8 mouse cellular contexts compared by ENCODE assay signal in the genomic region with DNA sequence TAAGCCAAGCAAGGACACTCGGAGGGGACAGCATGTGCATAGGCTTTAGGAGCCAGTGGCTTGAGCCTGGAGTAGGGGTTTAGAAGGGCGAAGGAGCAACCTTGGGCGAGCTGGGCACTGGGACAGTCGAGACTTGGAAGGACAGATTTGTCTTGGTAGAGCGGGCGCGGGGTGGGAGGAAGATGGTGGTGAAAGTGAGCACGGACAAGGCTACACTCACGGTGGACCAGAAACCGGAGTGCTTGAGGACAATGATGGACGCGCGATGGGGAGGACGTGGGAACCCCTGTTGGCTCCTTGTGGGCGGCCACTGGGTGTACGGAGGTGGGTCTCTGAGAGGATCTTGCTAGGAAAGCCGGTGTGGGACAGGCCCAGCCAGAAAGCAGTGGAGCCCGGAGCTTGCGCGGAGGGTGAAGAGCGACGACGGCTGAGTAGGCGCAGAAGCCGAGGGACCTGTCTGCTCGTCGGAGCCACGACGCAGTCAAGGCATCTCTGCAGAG. TPM values are rescaled to one million over a fixed set of nuclear protein-coding genes. Genes with fewer than 3 reads are reported as not detected.
DNase-seq lines count a peak whose midpoint lies in the region; ATAC-seq and TF ChIP-seq lines count a peak whose summit lies in the region.

No protein-coding gene starts in this region.

- H3K9me3 ChIP-seq in embryonic facial prominence, embryonic 15.5 days (replicated peaks): no peaks in the 10 kb centered on the region
- no peaks in the 10 kb centered on the region for H3K9me3 ChIP-seq in intestine, embryonic 14.5 days (ENCODE audit: control insufficient read depth, low read length)

- peak overlapping the region; percentile 55 for H3K4me2 ChIP-seq in embryonic facial prominence, embryonic 15.5 days (replicated peaks)
- H3K4me2 ChIP-seq in intestine, embryonic 14.5 days (ENCODE audit: low read length): peak overlapping the region; percentile 67

- TF ChIP-seq POLR2A in spleen, adult 2 months (IDR thresholded peaks at IDR 0.05; ENCODE audit: low read depth, low read length): no peak

- H3K9ac ChIP-seq in embryonic facial prominence, embryonic 15.5 days: peak overlapping the region; percentile 89
- peak overlapping the region; percentile 90 for H3K9ac ChIP-seq in intestine, embryonic 14.5 days (ENCODE audit: low read length)

- peaks cover 9% of the 10 kb centered on the region; the same call in 1 of the 2 replicates for H3K4me1 ChIP-seq in spleen, adult 2 months (ENCODE audit: control insufficient read depth, insufficient read depth, insufficient read length)
- H3K4me1 ChIP-seq in embryonic facial prominence, embryonic 15.5 days: peaks cover 60% of the 10 kb centered on the region
- H3K4me1 ChIP-seq in intestine, embryonic 14.5 days (replicated peaks; ENCODE audit: control insufficient read depth, insufficient read depth, low read length): peaks cover 41% of the 10 kb centered on the region

- peak overlapping the region; percentile 6 for H3K27ac ChIP-seq in spleen, adult 2 months (ENCODE audit: insufficient read depth, low read length)
- peak overlapping the region; percentile 97 for H3K27ac ChIP-seq in embryonic facial prominence, embryonic 15.5 days (replicated peaks)
- H3K27ac ChIP-seq in intestine, embryonic 14.5 days (ENCODE audit: low read depth): peak overlapping the region; percentile 94

- peak; percentile 3; the same call in 1 of the 2 replicates for ATAC-seq in embryonic facial prominence, embryonic 15.5 days (ENCODE audit: insufficient number of reproducible peaks, low FRiP score, low TSS enrichment, low read depth)
- peak; percentile 3; the same call in 1 of the 2 replicates for ATAC-seq in intestine, embryonic 14.5 days (replicated peaks; ENCODE audit: low FRiP score, low TSS enrichment, low read depth)

- H3K27me3 ChIP-seq in spleen, adult 2 months (ENCODE audit: control insufficient read depth, insufficient read depth, low read length): peaks cover 26% of the 10 kb centered on the region
- peaks cover 17% of the 10 kb centered on the region for H3K27me3 ChIP-seq in embryonic facial prominence, embryonic 15.5 days
- peaks cover 32% of the 10 kb centered on the region for H3K27me3 ChIP-seq in intestine, embryonic 14.5 days (replicated peaks; ENCODE audit: control insufficient read depth, insufficient read depth, low read length)

- H3K4me3 ChIP-seq in spleen, adult 2 months (ENCODE audit: extremely low read depth, insufficient read depth, insufficient read length): peak overlapping the region; percentile 39; the same call in 1 of the 2 replicates
- peak overlapping the region; percentile 70 for H3K4me3 ChIP-seq in embryonic facial prominence, embryonic 15.5 days (replicated peaks)
- peak overlapping the region; percentile 71 for H3K4me3 ChIP-seq in intestine, embryonic 14.5 days (ENCODE audit: low read depth, low read length)

- 15% methylated on average over 29 of the region's 29 CpGs for whole genome bisulfite sequencing in spleen, adult 2 months
- WGBS in embryonic facial prominence, embryonic 15.5 days: 2% methylated on average over 29 of the region's 29 CpGs
- WGBS in intestine, embryonic 14.5 days: 2% methylated on average over 29 of the region's 29 CpGs

- no peak for DNase-seq in spleen, adult 2 months (ENCODE audit: low read depth in 1 of 2, low spot score in 2 of 2)
- no peak for DNase-seq in spleen, adult 12 weeks (ENCODE audit: low spot score)
- peak; percentile 83 for DNase-seq in intestine, embryonic 14.5 days (ENCODE audit: low spot score)
- DNase-seq in neural tube, embryonic 10.5 days (ENCODE audit: extremely low spot score, low spot score): peak; percentile 81
- no peak for DNase-seq in left cerebral cortex, postnatal 10 days (ENCODE audit: extremely low spot score in 1 of 2, low spot score in 2 of 2)
- DNase-seq in frontal cortex, postnatal 25 days (ENCODE audit: low spot score in 2 of 2): no peak
- no peak for DNase-seq in frontal cortex, postnatal 10 days (ENCODE audit: low spot score in 2 of 2)

- no peak for TF ChIP-seq CTCF in spleen, adult 2 months (IDR thresholded peaks at IDR 0.05; ENCODE audit: extremely low read depth, insufficient read depth, insufficient read length, insufficient replicate concordance)

- intact Hi-C loops in left cerebral cortex, postnatal 10 days (cut with DNase I): no loop called here

- no peaks in the 10 kb centered on the region for H3K36me3 ChIP-seq in spleen, adult 2 months (ENCODE audit: control insufficient read depth, insufficient read depth, low read length)
- H3K36me3 ChIP-seq in embryonic facial prominence, embryonic 15.5 days: peaks cover 8% of the 10 kb centered on the region; the same call in 1 of the 2 replicates
- H3K36me3 ChIP-seq in intestine, embryonic 14.5 days (ENCODE audit: control insufficient read depth, insufficient read depth, low read length): peaks cover 5% of the 10 kb centered on the region

RNA-seq across cellular contexts. Expression of gene Scarf2, which starts 0.8 kb away (rescaled TPM):
- polyA plus RNA-seq in spleen, adult 2 months (2012; rRNA removed): 27.6 and 40.8 TPM in 2 replicates
- polyA plus RNA-seq in embryonic facial prominence, embryonic 15.5 days (2015; fragmentation: Nextera tagmentation; extraction: Ambion mirVana): 40.7 and 43.4 TPM in 2 replicates
- 16.2 and 18.2 TPM in 2 replicates for polyA plus RNA-seq in intestine, embryonic 14.5 days (2014; fragmentation: Nextera tagmentation; extraction: Ambion mirVana)
- 1 to 10 TPM; 3.7 to 4.3 TPM for total RNA-seq in left cerebral cortex, postnatal 10 days (2021)

RNA-seq across cellular contexts. Expression of gene B830017H08Rik, which starts 35.1 kb away (rescaled TPM):
- polyA plus RNA-seq in spleen, adult 2 months (2012; rRNA removed): not detected in 2 replicates
- 0.30 and 0.52 TPM in 2 replicates for polyA plus RNA-seq in embryonic facial prominence, embryonic 15.5 days (2015; fragmentation: Nextera tagmentation; extraction: Ambion mirVana)
- polyA plus RNA-seq in intestine, embryonic 14.5 days (2014; fragmentation: Nextera tagmentation; extraction: Ambion mirVana): 0.13 TPM in 1 of 2 replicates, not detected in the other
- total RNA-seq in left cerebral cortex, postnatal 10 days (2021): 1 to 10 TPM; 4.9 to 5.1 TPM

RNA-seq across cellular contexts. Expression of gene Klhl22, which starts 38.4 kb away (rescaled TPM):
- polyA plus RNA-seq in spleen, adult 2 months (2012; rRNA removed): 20.0 and 25.5 TPM in 2 replicates
- 91.5 and 93.4 TPM in 2 replicates for polyA plus RNA-seq in embryonic facial prominence, embryonic 15.5 days (2015; fragmentation: Nextera tagmentation; extraction: Ambion mirVana)
- 66.5 and 70.8 TPM in 2 replicates for polyA plus RNA-seq in intestine, embryonic 14.5 days (2014; fragmentation: Nextera tagmentation; extraction: Ambion mirVana)
- total RNA-seq in left cerebral cortex, postnatal 10 days (2021): 100 to 1,000 TPM in 1 of 2 experiments, 10 to 100 TPM in 1; 96.5 to 101 TPM

RNA-seq across cellular contexts. Expression of gene Car15, which starts 40.3 kb away (rescaled TPM):
- polyA plus RNA-seq in spleen, adult 2 months (2012; rRNA removed): 10.0 and 11.2 TPM in 2 replicates
- polyA plus RNA-seq in embryonic facial prominence, embryonic 15.5 days (2015; fragmentation: Nextera tagmentation; extraction: Ambion mirVana): 2.8 and 3.9 TPM in 2 replicates
- polyA plus RNA-seq in intestine, embryonic 14.5 days (2014; fragmentation: Nextera tagmentation; extraction: Ambion mirVana): 2.4 and 2.7 TPM in 2 replicates
- 1 to 10 TPM; 8.2 to 8.4 TPM for total RNA-seq in left cerebral cortex, postnatal 10 days (2021)

Comparison
In these comparisons a context has a peak if more than half of its experiments do, and no peak if none do; other contexts are left out.
1. DNase-seq: peak in intestine, embryonic 14.5 days (single experiment) and neural tube, embryonic 10.5 days (single experiment); none in spleen, adult 2 months (0 of 2), spleen, adult 12 weeks (single experiment), left cerebral cortex, postnatal 10 days (0 of 2), frontal cortex, postnatal 25 days (0 of 2) and frontal cortex, postnatal 10 days (0 of 2).
2. H3K27ac ChIP-seq: peak in every context shown above with its lines; median percentile 97 in embryonic facial prominence, embryonic 15.5 days; 94 in intestine, embryonic 14.5 days; 6 in spleen, adult 2 months.
3. Peak in every context shown above with its lines, with median percentiles within 50 percentile points of each other: H3K4me3 ChIP-seq.